Mouse (Mus musculus) forebrain, embryonic 12.5 days (tissue): ENCODE data around the gene Snrpa1. TPM values are rescaled to one million over a fixed set of nuclear protein-coding genes. Genes with fewer than 3 reads are reported as not detected.
A peak's percentile ranks its signal among the peaks of the same experiment; 100 is the strongest.

Experiments used
- ATAC-seq: fragments of 200-750 bp; cut with Nextera tagmentation; 2 replicates; pipeline ENCODE4 v1.8.0; 2017; ENCODE audit warnings: moderate TSS enrichment; ENCODE audit not compliant: low FRiP score
- H3K27ac ChIP-seq: fragments of 300-500 bp; sonication (generic); 2 replicates; pipeline ENCODE4 v1.5.1; 2016; ENCODE audit warnings: mild to moderate bottlenecking
- H3K27me3 ChIP-seq: fragments of 300-500 bp; sonication (generic); 2 replicates; pipeline ENCODE4 v1.6.1; 2016; ENCODE audit warnings: mild to moderate bottlenecking
- H3K36me3 ChIP-seq: fragments of 300-500 bp; sonication (generic); replicated peaks from 2 replicates; pipeline ENCODE4 v1.6.1; 2016; ENCODE audit warnings: mild to moderate bottlenecking
- H3K4me1 ChIP-seq: fragments of 300-500 bp; sonication (generic); 2 replicates; pipeline ENCODE4 v1.6.1; 2016
- H3K4me2 ChIP-seq: fragments of 300-500 bp; sonication (generic); 2 replicates; pipeline ENCODE4 v1.6.1; 2016; ENCODE audit warnings: mild to moderate bottlenecking, moderate library complexity
- H3K4me3 ChIP-seq: fragments of 300-500 bp; sonication (generic); replicated peaks from 2 replicates; pipeline ENCODE4 v1.5.1; 2016; ENCODE audit warnings: mild to moderate bottlenecking
- H3K9ac ChIP-seq: fragments of 300-500 bp; sonication (generic); 2 replicates; pipeline ENCODE4 v1.6.1; 2016; ENCODE audit warnings: mild to moderate bottlenecking
- H3K9me3 ChIP-seq: fragments of 300-500 bp; sonication (generic); 2 replicates; pipeline ENCODE4 v1.6.1; 2016
- WGBS: fragments of 180-500 bp; shearing (Covaris S2); methylation state at CpG from one replicate; pipeline ENCODE4 v1.1.7; 2016; 5-methylcytosine and 5-hydroxymethylcytosine counted together
- polyA plus RNA-seq: library from polyadenylated mRNA; unstranded; fragments of >200 nt; fragmentation: Nextera tagmentation; extraction: Ambion mirVana; gene quantifications from 2 replicates; pipeline ENCODE4 v1.2.1, GENCODE M21; 2016

Snrpa1 gene
- 227 and 231 TPM in 2 replicates for polyA plus RNA-seq

GRCm38 (mm10) chr7:66058703-66059102 lies at the start of gene Snrpa1:
Gene Snrpa1 (plus strand): TSS chr7:66059003.
- 83% methylated on average over 1 of the region's 1 CpGs for WGBS
- Histone ChIP-seq H3K4me3 (peak within 1 kb of the TSS; percentile 94), H3K27ac (no peak within 1 kb of the TSS)

GRCm38 (mm10) chr7:66010518-66010917 lies 48.3 kb upstream of the Snrpa1 start:
- Histone ChIP-seq H3K27ac (no peak overlapping the region), H3K9ac (no peak overlapping the region), H3K27me3 (no peaks in the 10 kb centered on the region), H3K9me3 (no peaks in the 10 kb centered on the region), H3K4me2 (no peak overlapping the region), H3K36me3 (no peaks in the 10 kb centered on the region), H3K4me1 (0 out of 2 replicates have a peak, but pooled peaks cover 3% of the 10 kb centered on the region), H3K4me3 (no peak overlapping the region)
- no peak for ATAC-seq
- 74% methylated on average over 6 of the region's 6 CpGs for WGBS

More at GRCm38 (mm10) chr7:66058703-66059102, at the start of gene Snrpa1:
- H3K4me1 ChIP-seq = peaks cover 16% of the 10 kb centered on the region
- peaks cover 11% of the 10 kb centered on the region for H3K36me3 ChIP-seq
- ATAC-seq = no peak
- peak within 1 kb of the TSS; percentile 78 for H3K4me2 ChIP-seq
- H3K27me3 ChIP-seq = peaks cover 10% of the 10 kb centered on the region; the same call in 1 of the 2 replicates
- peak within 1 kb of the TSS; percentile 92; the same call in 1 of the 2 replicates for H3K9ac ChIP-seq
- no peaks in the 10 kb centered on the region for H3K9me3 ChIP-seq

DNA sequence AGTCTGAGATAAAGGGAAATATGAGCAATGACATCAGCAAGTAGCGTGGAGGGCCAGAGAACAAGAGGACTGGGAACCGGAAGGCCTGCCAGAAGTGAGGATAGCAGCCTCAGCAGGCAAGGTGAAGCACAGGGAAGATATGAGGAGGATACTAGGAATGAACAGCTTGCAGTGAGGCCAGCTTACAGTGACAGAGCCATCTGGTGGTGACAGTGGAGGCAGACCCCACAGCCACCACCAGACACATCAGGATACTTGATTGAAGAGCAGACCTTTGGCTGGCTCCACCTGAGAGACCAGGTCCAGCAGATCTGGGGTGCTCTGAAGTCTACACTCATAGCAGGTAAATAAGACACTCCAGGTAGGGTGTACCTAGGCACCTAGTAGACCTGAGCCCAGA lies 31.1 kb upstream of the Snrpa1 start:
- Histone ChIP-seq H3K27me3 (no peaks in the 10 kb centered on the region), H3K9me3 (0 out of 2 replicates have a peak, but pooled peaks cover 2% of the 10 kb centered on the region), H3K27ac (no peak overlapping the region), H3K4me2 (no peak overlapping the region), H3K4me3 (no peak overlapping the region), H3K4me1 (no peaks in the 10 kb centered on the region), H3K36me3 (no peaks in the 10 kb centered on the region; the same call in 1 of the 2 replicates), H3K9ac (no peak overlapping the region)
- no peak for ATAC-seq
- 87% methylated on average over 2 of the region's 2 CpGs for WGBS

- WGBS = 50% methylated on average over 6 of the region's 6 CpGs
- no peak for ATAC-seq
- Histone ChIP-seq H3K9ac (no peak overlapping the region), H3K36me3 (no peaks in the 10 kb centered on the region; the same call in 1 of the 2 replicates), H3K4me2 (no peak overlapping the region), H3K9me3 (0 out of 2 replicates have a peak, but pooled peaks cover 2% of the 10 kb centered on the region), H3K4me3 (no peak overlapping the region), H3K4me1 (no peaks in the 10 kb centered on the region), H3K27ac (no peak overlapping the region), H3K27me3 (no peaks in the 10 kb centered on the region)
Observed at GRCm38 (mm10) chr7:66028766-66029512, 29.9 kb upstream of the Snrpa1 start.

GRCm38 (mm10) chr7:66036809-66037208 lies 22.0 kb upstream of the Snrpa1 start:
- no peaks in the 10 kb centered on the region; the same call in 1 of the 2 replicates for H3K4me1 ChIP-seq

DNA sequence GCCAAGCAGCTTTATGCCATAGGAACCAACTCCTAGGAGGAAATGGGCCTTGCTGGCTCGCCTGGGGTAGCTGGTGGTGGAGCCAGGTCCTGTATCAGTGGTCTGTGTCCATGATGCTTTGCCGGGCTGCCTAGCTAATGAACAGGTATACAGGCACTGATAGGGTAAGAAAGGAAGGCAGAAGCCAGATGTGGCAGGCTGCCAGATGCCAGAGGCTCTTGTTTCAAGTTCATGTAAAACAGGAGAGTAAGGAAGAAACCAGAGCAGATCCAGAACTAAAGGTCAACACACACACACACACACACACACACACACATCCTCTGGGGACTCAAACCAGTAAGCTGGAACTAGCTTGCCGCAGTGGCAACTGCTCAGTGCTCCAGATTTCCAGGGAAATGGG lies 20.5 kb upstream of the Snrpa1 start:
- Histone ChIP-seq H3K27me3 (no peaks in the 10 kb centered on the region), H3K9me3 (no peaks in the 10 kb centered on the region), H3K4me1 (no peaks in the 10 kb centered on the region; the same call in 1 of the 2 replicates), H3K4me2 (no peak overlapping the region), H3K4me3 (no peak overlapping the region), H3K9ac (no peak overlapping the region), H3K36me3 (no peaks in the 10 kb centered on the region), H3K27ac (no peak overlapping the region)
- no peak for ATAC-seq
- 84% methylated on average over 3 of the region's 3 CpGs for WGBS

More at GRCm38 (mm10) chr7:66036809-66037208, 22.0 kb upstream of the Snrpa1 start:
- H3K4me3 ChIP-seq = no peak overlapping the region
- ATAC-seq = no peak
- WGBS = 81% methylated on average over 8 of the region's 8 CpGs
- no peaks in the 10 kb centered on the region for H3K9me3 ChIP-seq
- no peaks in the 10 kb centered on the region for H3K27me3 ChIP-seq
- no peak overlapping the region for H3K27ac ChIP-seq
- no peak overlapping the region for H3K4me2 ChIP-seq
- no peaks in the 10 kb centered on the region for H3K36me3 ChIP-seq
- H3K9ac ChIP-seq = no peak overlapping the region

DNA sequence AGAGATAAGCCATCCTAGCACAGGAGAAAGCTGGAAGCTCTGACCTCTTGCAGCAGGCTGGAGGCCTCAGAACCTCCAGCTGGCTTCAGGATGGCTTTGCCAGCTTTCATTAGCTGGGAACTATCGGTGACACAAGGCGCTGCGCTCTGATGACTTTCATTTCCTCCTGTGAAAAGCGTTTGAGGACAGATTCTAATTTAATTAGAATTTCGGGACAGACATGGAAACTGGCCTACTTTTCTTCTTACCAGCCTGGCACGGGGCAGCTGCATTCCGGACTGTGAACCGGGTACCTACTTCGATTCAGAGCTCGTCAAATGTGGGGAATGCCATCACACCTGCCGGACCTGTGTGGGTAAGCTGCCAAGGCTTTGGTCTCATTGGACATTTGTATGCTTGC lies 20.1 kb upstream of the Snrpa1 start:
- Histone ChIP-seq H3K36me3 (no peaks in the 10 kb centered on the region), H3K4me3 (no peak overlapping the region), H3K4me1 (peaks cover 4% of the 10 kb centered on the region; the same call in 1 of the 2 replicates), H3K4me2 (no peak overlapping the region), H3K9ac (no peak overlapping the region), H3K9me3 (no peaks in the 10 kb centered on the region), H3K27ac (no peak overlapping the region), H3K27me3 (no peaks in the 10 kb centered on the region)
- ATAC-seq = no peak
- 89% methylated on average over 11 of the region's 11 CpGs for WGBS

GRCm38 (mm10) chr7:66040026-66040814 lies 18.6 kb upstream of the Snrpa1 start:
- H3K9me3 ChIP-seq = no peaks in the 10 kb centered on the region
- no peak overlapping the region for H3K4me2 ChIP-seq
- peaks cover 17% of the 10 kb centered on the region for H3K4me1 ChIP-seq
- no peaks in the 10 kb centered on the region for H3K27me3 ChIP-seq
- no peaks in the 10 kb centered on the region for H3K36me3 ChIP-seq
- ATAC-seq = no peak
- no peak overlapping the region for H3K4me3 ChIP-seq
- WGBS = 87% methylated on average over 18 of the region's 18 CpGs
- no peak overlapping the region for H3K9ac ChIP-seq
- H3K27ac ChIP-seq = no peak overlapping the region

GRCm38 (mm10) chr7:66043552-66044459 lies 15.0 kb upstream of the Snrpa1 start, which contains the start of gene Gm45213:
Gene Gm45213 (plus strand): TSS chr7:66043602.
- 82% methylated on average over 10 of the region's 10 CpGs for WGBS
- Histone ChIP-seq H3K9me3 (no peaks in the 10 kb centered on the region), H3K27me3 (0 out of 2 replicates have a peak, but pooled peaks cover 11% of the 10 kb centered on the region), H3K4me2 (no peak within 1 kb of the TSS), H3K36me3 (no peaks in the 10 kb centered on the region), H3K27ac (peak within 1 kb of the TSS; percentile 13; the same call in 1 of the 2 replicates), H3K4me3 (no peak within 1 kb of the TSS), H3K9ac (no peak within 1 kb of the TSS), H3K4me1 (peaks cover 21% of the 10 kb centered on the region)
- ATAC-seq = no peak

- no peak overlapping the region for H3K4me2 ChIP-seq
- no peak overlapping the region for H3K27ac ChIP-seq
- 0 out of 2 replicates have a peak, but pooled peaks cover 11% of the 10 kb centered on the region for H3K27me3 ChIP-seq
- H3K9me3 ChIP-seq = no peaks in the 10 kb centered on the region
- ATAC-seq = no peak
- H3K4me3 ChIP-seq = no peak overlapping the region
- H3K4me1 ChIP-seq = peaks cover 21% of the 10 kb centered on the region
- WGBS = 31% methylated on average over 9 of the region's 9 CpGs
- no peaks in the 10 kb centered on the region for H3K36me3 ChIP-seq
- H3K9ac ChIP-seq = no peak overlapping the region
Observed at GRCm38 (mm10) chr7:66044617-66045016, 14.2 kb upstream of the Snrpa1 start.
